Mouse (Mus musculus): ENCODE results near the gene D17Wsu92e.

- TF ChIP-seq EP300 (IDR thresholded peaks at IDR 0.05; ENCODE audit: low read depth) (no peak), CTCF (IDR thresholded peaks at IDR 0.05; ENCODE audit: low read depth) (peak; percentile 95)
These were observed 51.5 kb downstream of the D17Wsu92e start for GRCm38 (mm10) chr17:27768817-27769542.

Measured in liver, embryonic 14.5 days (tissue).